Mouse (Mus musculus) CD4-positive, CD25-positive, alpha-beta regulatory T cell, adult 2 months (primary cell): ENCODE data around the gene Hspa1a.
"Not testable (repeated sequence)": the region's sequence is repeated elsewhere in the genome, so short reads cannot be mapped to it uniquely, and the experiment has no call there.

ENCODE experiments used
- DNase-seq: peaks from one replicate; pipeline ENCODE4 v3.0.0-alpha.2; 2012; ENCODE audit warnings: low read depth, low spot score

Gene Hspa1a

DNA sequence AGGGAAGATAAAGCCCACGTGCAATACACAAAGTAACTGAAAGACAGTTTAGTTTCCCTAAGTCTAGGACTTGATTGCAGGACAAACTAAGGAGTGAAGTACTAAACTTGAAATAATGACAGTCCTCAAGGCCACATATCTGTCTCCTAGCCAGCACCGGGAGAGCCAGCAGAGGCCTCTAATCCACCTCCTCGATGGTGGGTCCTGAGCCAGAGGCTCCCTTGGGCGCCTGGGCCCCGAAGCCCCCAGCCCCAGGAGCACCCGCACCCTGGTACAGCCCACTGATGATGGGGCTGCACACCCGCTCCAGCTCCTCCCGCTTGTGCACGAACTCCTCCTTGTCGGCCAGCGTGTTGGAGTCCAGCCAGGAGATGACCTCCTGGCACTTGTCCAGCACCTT, 2.1 kb downstream of the Hspa1a start, which contains the start of gene Gm20481:
TSS of gene Gm20481 (plus strand) at position 91 of the 400 bp plus-strand sequence.
- DNase-seq = not testable (repeated sequence)

DNA sequence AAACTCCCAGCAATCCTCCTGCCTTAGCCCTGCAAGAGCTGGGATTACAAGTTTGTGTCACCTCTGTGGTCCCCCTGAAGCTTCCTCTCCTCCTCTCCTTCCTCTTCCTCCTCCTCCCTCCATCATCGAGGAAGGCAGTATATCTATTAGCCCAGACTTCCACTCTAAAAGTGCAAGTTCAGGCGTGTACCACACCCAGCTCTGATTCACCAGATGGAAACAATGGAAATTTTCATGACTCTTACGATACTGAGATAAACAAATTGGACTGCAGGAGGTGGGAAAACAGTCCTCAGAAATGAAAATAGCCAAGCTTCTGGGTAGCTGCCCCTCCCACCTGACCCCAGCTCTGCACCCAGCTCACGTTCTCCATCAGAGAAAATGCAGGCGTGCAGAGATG, 6.3 kb downstream of the Hspa1a start:
- no peak for DNase-seq

DNA sequence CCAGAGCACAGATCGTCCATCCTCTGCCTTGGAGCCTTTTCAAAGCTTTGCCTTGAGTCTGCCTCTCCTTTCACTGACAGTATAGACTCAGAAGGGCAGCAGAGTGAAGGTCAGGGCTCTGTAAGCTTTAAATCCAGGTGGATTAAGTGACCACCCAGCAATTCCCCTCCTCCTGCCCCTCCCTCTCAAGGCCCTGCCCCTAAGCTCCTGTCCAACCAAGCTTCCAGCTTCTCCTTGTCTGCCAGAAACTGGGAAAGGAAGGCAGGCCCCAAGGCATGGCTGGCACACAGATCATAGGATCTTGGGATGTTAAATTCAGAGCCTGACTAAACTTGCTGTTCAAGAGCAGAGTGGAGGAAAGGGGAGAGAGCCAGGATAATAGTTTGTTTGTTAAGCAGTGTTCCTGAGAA, 7.3 kb downstream of the Hspa1a start:
- DNase-seq = no peak

DNA sequence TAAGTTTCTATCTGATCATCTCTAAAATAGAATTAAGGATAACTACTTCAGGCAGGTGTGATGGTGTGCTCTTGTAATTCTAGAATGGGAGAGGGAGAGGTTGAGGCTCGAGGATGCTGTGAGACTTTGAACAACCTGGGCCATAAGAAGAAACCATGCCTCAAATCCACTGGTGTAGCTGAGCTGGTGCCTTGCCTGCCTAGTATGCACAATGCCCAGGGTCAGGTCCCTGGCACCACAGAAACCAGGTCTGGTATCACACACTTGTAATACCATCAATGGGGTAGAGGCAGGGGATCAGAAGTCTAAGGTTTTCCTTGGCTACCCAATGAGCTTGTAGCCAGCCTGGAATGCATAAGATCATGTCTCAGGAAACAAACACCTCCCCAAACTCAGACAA, 9.1 kb downstream of the Hspa1a start:
- DNase-seq = no peak

DNA sequence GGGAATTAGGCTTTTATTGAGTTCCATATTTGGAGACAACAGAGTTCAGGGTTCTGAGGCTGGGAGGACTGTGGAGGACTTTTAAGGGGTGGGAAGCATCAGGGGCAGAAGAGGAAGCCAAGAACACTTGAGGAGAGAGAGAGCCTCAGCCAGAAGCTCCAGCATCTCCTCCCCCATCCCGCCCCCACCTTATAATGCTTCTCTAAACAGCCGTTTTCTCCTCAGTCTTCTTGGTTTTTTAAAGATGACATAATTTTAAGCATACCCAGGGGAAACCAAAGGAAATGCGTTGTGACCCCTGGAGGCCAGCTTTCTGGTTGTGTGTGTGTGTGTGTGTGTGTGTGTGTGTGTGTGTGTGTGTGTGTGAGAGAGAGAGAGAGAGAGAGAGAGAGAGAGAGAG, 9.8 kb downstream of the Hspa1a start:
- DNase-seq = no peak

DNA sequence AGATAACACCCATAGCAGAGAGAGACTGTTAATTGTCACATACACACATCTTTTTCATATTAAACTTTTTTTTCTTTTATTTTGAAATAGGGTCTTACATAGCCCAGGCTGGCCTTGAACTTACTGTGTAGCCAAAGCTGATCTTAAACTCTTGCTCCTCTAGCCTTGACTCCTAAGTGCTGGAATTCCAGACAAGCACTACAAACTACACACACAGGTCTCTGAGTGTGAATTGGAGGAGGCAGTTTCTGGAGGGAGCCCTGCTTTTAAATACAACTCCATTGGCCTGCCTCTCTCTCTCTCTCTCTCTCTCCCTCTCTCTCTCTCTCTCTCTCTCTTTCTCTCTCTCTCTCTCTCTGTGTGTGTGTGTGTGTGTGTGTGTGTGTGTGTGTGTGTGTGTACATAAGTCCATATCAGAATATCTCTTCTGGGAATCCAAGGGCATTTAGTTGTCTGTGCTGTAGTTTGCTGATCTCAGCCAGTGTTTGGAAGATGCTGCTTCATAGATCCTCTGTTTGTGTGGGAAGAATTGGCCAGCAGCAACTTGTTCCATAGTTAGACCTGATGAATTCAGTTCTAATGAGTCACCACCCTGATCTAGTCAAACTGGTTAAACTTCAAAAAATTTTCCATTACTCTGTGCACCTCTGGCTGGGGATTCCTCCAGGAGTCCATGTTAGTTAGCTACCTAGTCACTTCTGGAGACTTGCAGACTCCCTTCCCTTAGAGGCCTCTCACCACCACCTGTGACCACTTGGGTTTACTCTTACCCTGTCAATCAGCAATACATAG, 11.1 kb downstream of the Hspa1a start:
- DNase-seq = no peak

DNA sequence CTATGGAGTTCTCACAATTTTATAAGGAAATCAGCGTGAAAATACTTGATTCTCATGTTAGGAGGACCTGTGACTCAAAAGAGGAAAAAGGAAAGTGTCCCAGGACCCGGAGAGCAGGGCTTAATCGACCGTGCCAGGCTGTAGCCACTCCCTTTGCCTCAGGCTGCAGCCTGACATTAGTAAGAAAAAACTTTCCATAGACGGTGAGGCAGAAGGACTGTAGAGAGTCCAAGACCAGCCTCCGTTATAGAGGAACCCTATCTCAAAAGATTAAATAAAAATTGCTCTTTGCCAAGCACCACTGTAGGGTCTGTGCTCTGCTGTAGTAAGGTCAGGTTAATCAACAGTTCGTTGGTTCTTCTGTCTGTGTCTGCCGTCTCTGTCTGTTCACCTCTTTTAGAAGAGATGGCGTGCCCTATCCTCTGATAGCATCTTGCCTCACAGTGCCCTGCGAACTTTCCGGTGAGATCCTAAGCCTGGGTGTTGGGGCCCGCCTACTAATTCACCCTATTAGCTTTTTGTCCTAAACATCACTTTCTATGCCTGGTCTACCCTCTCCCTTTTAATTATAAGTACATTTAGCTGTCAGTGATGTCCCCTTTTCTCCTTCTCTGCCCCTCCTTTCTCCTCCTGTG, 12.0 kb downstream of the Hspa1a start:
- peak; percentile 53 for DNase-seq

DNA sequence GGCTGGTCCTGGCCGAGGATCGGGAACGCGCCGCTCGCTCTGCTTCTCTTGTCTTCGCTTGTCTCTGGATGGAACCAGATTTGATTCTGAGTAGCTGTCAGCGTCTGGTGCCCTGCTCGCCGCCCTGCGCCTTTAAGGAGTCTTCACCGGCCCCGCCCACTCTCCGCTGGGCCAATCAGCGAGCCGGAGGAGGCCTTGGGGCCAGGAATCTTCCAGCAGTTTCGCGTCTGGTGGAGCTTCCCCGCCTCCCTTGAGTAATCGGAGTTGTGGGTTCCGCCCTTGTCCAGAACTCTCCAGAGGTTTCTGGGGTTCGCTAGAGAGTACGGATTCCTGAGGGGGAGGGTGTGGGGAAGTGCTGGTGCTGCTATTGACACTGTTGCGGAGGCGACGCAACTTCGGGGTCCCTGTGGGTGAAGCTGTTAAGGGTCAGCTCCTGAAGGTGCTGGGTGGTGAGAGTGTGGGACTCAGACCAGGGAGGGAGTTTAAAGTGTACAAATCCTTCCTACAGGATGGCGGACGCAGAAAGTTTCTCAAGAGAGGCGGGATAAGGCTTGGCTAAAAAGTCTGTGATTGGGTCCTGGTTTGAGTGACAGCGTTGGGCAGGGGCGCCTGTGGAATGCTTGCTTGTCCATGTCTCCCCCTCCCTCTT, 12.7 kb downstream of the Hspa1a start, which contains the start of gene Hspa1b:
TSS of gene Hspa1b (minus strand) at position 109 of the 649 bp plus-strand sequence.
- peak; percentile 82 for DNase-seq

DNA sequence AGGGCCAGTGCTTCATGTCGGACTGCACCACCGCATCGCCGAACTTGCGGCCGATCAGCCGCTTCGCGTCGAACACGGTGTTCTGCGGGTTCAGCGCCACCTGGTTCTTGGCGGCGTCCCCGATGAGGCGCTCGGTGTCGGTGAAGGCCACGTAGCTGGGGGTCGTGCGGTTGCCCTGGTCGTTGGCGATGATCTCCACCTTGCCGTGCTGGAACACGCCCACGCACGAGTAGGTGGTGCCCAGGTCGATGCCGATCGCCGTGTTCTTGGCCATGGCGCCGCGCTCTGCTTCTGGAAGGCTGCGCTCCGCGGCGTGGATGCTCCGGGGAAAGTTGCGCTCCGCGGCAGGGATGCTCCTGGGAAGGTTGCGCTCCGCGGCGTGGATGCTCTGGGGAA, 13.2 kb downstream of the Hspa1a start:
- not testable (repeated sequence) for DNase-seq

DNA sequence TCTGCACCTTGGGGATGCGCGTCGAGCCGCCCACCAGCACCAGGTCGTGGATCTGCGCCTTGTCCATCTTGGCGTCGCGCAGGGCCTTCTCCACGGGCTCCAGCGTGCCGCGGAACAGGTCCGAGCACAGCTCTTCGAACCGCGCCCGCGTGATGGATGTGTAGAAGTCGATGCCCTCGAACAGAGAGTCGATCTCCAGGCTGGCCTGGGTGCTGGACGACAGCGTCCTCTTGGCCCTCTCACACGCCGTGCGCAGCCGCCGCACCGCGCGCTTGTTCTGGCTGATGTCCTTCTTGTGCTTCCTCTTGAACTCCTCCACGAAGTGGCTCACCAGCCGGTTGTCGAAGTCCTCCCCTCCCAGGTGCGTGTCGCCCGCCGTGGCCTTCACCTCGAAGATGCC, 14.0 kb downstream of the Hspa1a start:
- DNase-seq = not testable (repeated sequence)

DNA sequence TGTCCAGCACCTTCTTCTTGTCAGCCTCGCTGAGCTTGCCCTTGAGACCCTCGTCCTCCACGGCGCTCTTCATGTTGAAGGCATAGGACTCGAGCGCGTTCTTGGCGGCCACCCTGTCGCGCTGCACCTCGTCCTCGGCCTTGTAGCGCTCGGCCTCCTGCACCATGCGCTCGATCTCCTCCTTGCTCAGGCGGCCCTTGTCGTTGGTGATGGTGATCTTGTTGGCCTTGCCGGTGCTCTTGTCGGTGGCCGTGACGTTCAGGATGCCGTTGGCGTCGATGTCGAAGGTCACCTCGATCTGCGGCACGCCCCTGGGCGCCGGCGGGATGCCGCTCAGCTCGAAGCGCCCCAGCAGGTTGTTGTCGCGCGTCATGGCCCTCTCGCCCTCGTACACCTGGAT, 14.7 kb downstream of the Hspa1a start:
- DNase-seq = not testable (repeated sequence)

DNA sequence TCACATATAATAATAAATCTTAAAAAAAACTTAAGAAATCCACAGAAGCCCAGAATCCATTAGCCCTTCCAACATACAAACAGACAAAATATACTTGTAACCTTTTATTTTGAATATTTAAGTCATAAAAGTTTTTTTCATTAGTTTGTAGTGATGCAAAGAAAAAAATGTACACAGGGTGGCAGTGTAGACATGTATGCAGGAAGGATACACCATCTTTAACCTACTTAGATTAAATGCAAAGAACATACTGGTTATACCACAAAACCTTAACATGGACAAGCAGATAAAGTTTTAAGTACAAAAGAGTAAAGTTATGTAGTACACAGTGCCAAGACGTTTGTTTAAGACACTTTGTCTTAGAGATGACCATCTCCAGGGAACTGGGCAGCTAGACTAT, 15.6 kb downstream of the Hspa1a start:
- peak; percentile 69 for DNase-seq

DNA sequence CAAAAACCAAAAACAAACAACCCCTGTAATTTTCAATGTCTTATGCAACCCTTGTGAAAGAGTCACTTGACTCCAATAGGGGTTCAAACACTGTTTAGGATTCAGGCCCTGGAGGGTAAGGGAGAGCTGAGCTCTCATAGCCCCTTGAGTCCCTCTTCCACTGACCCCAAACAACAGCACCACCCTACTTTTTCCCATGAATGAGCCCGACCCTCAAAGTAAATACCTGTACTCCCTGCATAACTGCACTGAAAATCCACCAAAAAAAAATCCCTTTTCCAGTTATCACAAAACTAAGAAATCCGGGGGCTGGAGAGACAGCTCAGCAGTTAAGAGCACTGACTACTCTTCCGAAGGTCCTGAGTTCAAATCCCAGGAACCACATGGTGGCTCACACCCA, 16.1 kb downstream of the Hspa1a start:
- no peak for DNase-seq

DNA sequence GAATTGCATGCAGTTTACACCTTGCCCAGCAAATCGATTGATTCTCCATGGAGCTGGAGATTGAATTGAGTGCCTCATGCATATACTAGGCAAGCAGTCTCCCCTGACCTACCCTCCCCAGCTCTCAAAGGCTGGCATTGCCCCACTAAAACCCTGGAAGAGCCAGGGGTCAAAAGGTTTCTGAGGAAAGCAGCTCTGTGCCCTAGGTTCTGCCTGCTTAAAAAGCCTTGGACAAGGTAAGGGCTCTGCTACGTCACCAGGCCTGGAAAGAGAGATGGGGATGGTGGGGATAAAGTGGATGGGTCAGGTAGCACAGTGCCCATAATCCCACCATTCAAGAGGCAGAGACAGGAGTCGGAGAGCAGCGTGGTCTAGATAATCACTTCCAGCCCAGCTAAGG, 17.1 kb downstream of the Hspa1a start:
- DNase-seq = no peak

DNA sequence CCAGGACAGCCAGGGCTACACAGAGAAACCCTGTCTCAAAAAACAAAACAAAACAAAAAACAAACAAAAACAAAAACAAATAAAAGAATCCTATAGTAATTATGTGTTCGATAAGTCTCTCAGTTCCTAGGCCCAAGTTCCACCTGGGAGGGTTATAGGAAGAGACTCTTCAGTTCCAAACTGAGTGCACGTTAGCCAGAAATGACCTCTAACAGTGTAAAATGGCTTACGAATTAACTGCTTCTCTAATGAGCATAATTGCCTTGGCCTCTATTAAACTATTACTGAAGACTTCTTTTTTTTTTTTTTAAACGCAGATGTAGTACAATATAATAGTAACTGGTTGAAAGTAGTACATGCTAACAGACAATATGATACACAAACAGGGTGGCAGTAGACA, 18.1 kb downstream of the Hspa1a start:
- DNase-seq = no peak

DNA sequence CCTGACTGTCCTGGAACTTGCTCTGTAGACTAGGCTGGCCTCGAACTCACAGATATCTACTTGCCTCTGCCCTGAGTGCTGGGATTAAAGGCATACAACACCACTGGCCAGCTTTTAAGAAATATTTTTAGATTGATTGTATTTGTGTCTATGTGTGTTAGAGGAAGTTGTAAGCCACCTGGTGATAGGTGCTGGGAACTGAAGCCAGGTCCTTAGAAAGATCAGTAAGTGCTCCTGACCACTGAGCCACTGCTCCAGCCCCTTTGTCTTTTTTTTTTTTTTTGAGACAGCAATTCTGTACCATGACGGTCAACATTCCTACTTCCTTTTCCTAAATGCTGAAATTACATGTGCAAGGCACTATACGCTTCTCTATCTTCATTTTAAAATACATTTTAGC, 18.7 kb downstream of the Hspa1a start:
- DNase-seq = no peak

DNA sequence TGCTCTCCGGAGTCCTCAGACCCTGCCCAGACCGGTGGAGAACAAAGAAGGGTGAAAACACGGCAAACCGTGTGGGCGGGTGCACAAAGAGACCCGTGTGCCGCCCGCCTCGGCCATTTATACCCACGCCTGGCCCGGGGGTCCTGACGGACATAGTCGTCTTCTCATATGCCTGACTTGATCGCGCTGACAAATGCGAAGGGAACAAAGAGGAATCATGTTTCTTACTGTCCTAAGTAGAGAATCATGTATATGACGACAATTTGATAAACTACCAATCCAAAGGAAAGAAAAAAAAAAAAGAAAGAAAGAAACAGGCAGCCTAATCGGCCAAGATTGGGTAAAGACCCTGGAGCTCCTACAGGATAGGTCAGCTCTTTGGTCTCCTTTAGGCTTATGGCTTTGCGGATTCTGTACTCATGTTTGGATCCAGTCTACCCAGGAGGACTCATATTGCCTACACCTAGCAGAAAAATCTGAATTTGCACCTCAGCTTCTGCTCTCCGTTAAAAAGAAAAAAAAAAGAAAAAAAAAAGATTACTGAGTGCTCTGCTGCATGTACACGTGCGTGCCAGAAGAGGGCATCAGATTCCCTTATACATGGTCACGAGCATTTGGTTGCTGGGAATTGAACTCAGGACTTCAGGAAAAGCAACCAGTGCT, 19.4 kb downstream of the Hspa1a start:
- DNase-seq = peak; percentile 83

DNA sequence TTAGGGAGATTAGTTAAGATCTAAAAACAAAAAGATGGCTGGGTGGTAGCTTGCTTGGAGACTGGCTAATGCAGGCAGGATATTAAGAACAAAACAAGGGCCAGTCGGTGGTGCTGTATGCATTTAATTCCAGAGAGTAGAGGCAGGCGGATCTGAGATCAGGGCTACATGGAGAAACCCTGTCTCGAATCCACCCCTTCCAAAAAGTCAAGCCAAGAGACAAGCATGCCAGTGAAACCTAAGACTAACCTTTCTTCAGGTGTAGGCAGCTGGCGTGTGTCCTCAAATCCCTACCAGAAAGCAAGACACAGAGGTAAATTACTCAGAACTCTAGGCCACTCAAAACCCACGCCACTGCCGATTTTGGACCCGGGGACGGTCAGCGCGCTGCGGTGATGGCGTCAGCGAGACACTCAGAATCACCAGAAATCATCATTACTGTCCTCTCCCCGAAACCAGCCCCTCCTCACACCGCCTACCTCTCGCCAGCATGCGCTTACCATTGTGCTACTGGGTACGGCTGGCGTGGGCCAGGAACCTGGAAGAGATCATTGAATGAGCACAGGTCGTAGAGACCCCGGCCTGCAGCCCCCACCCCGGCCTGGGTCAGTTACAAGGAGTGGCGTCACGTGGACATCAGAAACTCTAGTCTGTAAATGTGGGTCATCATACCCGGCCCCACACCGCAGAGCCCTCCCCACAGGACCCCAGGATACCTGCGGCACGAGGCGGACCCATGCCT, 20.1 kb downstream of the Hspa1a start:
- DNase-seq = no peak

DNA sequence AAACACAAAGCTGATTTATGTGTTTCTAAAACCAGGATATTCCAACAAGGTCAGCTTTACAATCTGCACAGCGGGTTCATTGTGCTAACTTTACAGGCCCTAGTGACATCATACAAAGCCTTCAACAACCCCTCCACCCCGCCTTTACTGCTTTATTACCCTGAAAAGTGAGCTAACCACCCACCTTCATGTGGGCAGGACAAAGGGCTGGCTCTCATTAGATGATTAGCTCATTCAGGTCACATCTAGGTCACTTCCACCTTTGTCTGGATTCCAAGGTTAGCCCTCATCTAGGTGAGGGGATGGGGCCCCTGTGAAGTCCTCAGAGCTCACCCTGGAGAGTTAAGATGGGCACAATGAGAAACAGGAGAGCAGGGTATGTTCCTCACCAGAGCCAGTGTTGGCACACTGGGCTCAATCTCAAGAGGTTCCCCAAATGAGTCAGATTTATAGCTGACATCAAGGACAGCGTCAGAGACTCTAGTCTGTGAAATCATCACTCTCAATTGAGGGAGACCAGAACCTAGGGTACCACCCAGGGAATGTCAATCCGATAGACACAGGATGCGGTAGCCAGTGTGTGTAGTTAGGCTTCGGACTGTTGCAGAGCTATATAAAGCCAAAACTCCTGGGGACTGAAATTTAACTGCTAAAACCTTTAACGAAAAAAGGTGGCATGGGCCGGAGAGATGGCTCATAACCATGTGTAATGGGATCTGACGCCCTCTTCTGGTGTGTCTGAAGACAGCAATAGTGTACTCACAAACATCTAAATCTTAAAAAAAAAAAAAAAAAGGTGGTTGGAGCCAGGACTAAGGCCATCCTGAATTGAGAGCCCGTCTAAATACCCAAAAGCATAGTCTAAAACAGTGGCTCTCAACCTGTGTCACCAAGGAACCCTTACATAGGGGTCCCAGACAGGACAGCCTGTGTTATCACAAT, 21.2 kb downstream of the Hspa1a start:
- no peak for DNase-seq

DNA sequence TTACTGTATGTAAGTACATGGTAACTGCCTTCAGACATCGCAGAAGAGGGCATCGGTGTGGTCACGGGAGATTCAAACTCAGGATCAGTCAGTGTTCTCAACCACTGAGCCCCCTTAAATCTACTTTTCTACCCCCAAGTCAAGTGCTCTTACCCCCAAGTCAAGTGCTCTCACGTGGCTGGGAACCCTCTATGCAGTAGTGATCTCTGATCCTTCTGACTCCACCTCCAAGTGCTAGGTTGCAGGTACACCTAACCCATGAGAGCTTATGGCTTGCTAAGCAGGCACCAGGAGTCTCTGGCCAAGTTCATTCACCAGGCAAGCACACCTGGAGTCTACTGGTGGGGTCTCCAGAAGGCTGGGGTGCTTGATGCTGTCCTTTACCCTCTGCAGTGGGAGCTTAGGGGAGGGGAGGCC, 22.4 kb downstream of the Hspa1a start:
- DNase-seq = no peak
